Mouse (Mus musculus): ENCODE measurements around the gene Hid1. TPM values are rescaled to one million over a fixed set of nuclear protein-coding genes. Genes with fewer than 3 reads are reported as not detected.

Hid1 gene
- polyA plus RNA-seq, 1 experiment = 127 TPM

GRCm38 (mm10) chr11:115344967-115345366 is 22.6 kb downstream of the Hid1 start:
- Histone ChIP-seq H3K27ac (ENCODE audit: control insufficient read depth, insufficient read depth, low read length) (no peak overlapping the region), H3K36me3 (ENCODE audit: control insufficient read depth, insufficient read depth, low read length) (no peaks in the 10 kb centered on the region), H3K4me3 (ENCODE audit: control insufficient read depth, insufficient read depth, low read length) (no peak overlapping the region), H3K4me1 (replicated peaks; ENCODE audit: control insufficient read depth, insufficient read depth, low read length) (0 out of 2 replicates have a peak, but pooled peaks cover 2% of the 10 kb centered on the region), H3K27me3 (ENCODE audit: control insufficient read depth, insufficient read depth, low read length) (no peaks in the 10 kb centered on the region; the same call in 1 of the 2 replicates)
- no peak for DNase-seq
- WGBS = 19% methylated on average over 12 of the region's 12 CpGs
- TF ChIP-seq CTCF (IDR thresholded peaks at IDR 0.05; ENCODE audit: borderline replicate concordance, control insufficient read depth, extremely low read depth, insufficient read depth, low read length, poor library complexity) (no peak), POLR2A (IDR thresholded peaks at IDR 0.05; ENCODE audit: control insufficient read depth, extremely low read depth, insufficient read depth, low read length, poor library complexity) (no peak)

- H3K27me3 ChIP-seq (ENCODE audit: control insufficient read depth, insufficient read depth, low read length) = no peaks in the 10 kb centered on the region; the same call in 1 of the 2 replicates
- H3K4me3 ChIP-seq (ENCODE audit: control insufficient read depth, insufficient read depth, low read length) = no peak overlapping the region
- H3K4me1 ChIP-seq (replicated peaks; ENCODE audit: control insufficient read depth, insufficient read depth, low read length) = 0 out of 2 replicates have a peak, but pooled peaks cover 2% of the 10 kb centered on the region
- no peak for TF ChIP-seq CTCF (IDR thresholded peaks at IDR 0.05; ENCODE audit: borderline replicate concordance, control insufficient read depth, extremely low read depth, insufficient read depth, low read length, poor library complexity)
- no peak overlapping the region for H3K27ac ChIP-seq (ENCODE audit: control insufficient read depth, insufficient read depth, low read length)
- DNase-seq = no peak
- whole genome bisulfite sequencing = 74% methylated on average over 6 of the region's 6 CpGs
- no peaks in the 10 kb centered on the region for H3K36me3 ChIP-seq (ENCODE audit: control insufficient read depth, insufficient read depth, low read length)
These were observed 25.7 kb downstream of the Hid1 start for GRCm38 (mm10) chr11:115341866-115342265.

GRCm38 (mm10) chr11:115341246-115341645 is 26.3 kb downstream of the Hid1 start:
- 69% methylated on average over 2 of the region's 2 CpGs for WGBS
- Histone ChIP-seq H3K36me3 (ENCODE audit: control insufficient read depth, insufficient read depth, low read length) (no peaks in the 10 kb centered on the region), H3K27me3 (ENCODE audit: control insufficient read depth, insufficient read depth, low read length) (no peaks in the 10 kb centered on the region; the same call in 1 of the 2 replicates), H3K4me3 (ENCODE audit: control insufficient read depth, insufficient read depth, low read length) (no peak overlapping the region), H3K4me1 (replicated peaks; ENCODE audit: control insufficient read depth, insufficient read depth, low read length) (0 out of 2 replicates have a peak, but pooled peaks cover 2% of the 10 kb centered on the region), H3K27ac (ENCODE audit: control insufficient read depth, insufficient read depth, low read length) (no peak overlapping the region)
- TF ChIP-seq POLR2A (IDR thresholded peaks at IDR 0.05; ENCODE audit: control insufficient read depth, extremely low read depth, insufficient read depth, low read length, poor library complexity) = no peak
- no peak for TF ChIP-seq CTCF (IDR thresholded peaks at IDR 0.05; ENCODE audit: borderline replicate concordance, control insufficient read depth, extremely low read depth, insufficient read depth, low read length, poor library complexity)
- DNase-seq = no peak

GRCm38 (mm10) chr11:115337826-115338225 is 29.7 kb downstream of the Hid1 start:
- H3K4me1 ChIP-seq (replicated peaks; ENCODE audit: control insufficient read depth, insufficient read depth, low read length) = no peaks in the 10 kb centered on the region
- H3K27ac ChIP-seq (ENCODE audit: control insufficient read depth, insufficient read depth, low read length) = no peak overlapping the region
- H3K36me3 ChIP-seq (ENCODE audit: control insufficient read depth, insufficient read depth, low read length) = no peaks in the 10 kb centered on the region
- DNase-seq = no peak
- peaks cover 11% of the 10 kb centered on the region; the same call in 1 of the 2 replicates for H3K27me3 ChIP-seq (ENCODE audit: control insufficient read depth, insufficient read depth, low read length)
- WGBS = 90% methylated on average over 1 of the region's 1 CpGs
- no peak overlapping the region for H3K4me3 ChIP-seq (ENCODE audit: control insufficient read depth, insufficient read depth, low read length)
- TF ChIP-seq POLR2A (IDR thresholded peaks at IDR 0.05; ENCODE audit: control insufficient read depth, extremely low read depth, insufficient read depth, low read length, poor library complexity) (no peak), CTCF (IDR thresholded peaks at IDR 0.05; ENCODE audit: borderline replicate concordance, control insufficient read depth, extremely low read depth, insufficient read depth, low read length, poor library complexity) (no peak)

GRCm38 (mm10) chr11:115337350-115337749 is 30.2 kb downstream of the Hid1 start:
- Histone ChIP-seq H3K4me1 (replicated peaks; ENCODE audit: control insufficient read depth, insufficient read depth, low read length) (no peaks in the 10 kb centered on the region), H3K27me3 (ENCODE audit: control insufficient read depth, insufficient read depth, low read length) (peaks cover 12% of the 10 kb centered on the region; the same call in 1 of the 2 replicates), H3K36me3 (ENCODE audit: control insufficient read depth, insufficient read depth, low read length) (no peaks in the 10 kb centered on the region), H3K27ac (ENCODE audit: control insufficient read depth, insufficient read depth, low read length) (no peak overlapping the region), H3K4me3 (ENCODE audit: control insufficient read depth, insufficient read depth, low read length) (no peak overlapping the region)
- WGBS = 6% methylated on average over 3 of the region's 3 CpGs
- TF ChIP-seq CTCF (IDR thresholded peaks at IDR 0.05; ENCODE audit: borderline replicate concordance, control insufficient read depth, extremely low read depth, insufficient read depth, low read length, poor library complexity) (no peak), POLR2A (IDR thresholded peaks at IDR 0.05; ENCODE audit: control insufficient read depth, extremely low read depth, insufficient read depth, low read length, poor library complexity) (no peak)
- no peak for DNase-seq

GRCm38 (mm10) chr11:115336115-115336514 is 31.4 kb downstream of the Hid1 start:
- Histone ChIP-seq H3K4me3 (ENCODE audit: control insufficient read depth, insufficient read depth, low read length) (no peak overlapping the region), H3K27ac (ENCODE audit: control insufficient read depth, insufficient read depth, low read length) (no peak overlapping the region), H3K36me3 (ENCODE audit: control insufficient read depth, insufficient read depth, low read length) (no peaks in the 10 kb centered on the region), H3K4me1 (replicated peaks; ENCODE audit: control insufficient read depth, insufficient read depth, low read length) (no peaks in the 10 kb centered on the region), H3K27me3 (ENCODE audit: control insufficient read depth, insufficient read depth, low read length) (peaks cover 12% of the 10 kb centered on the region; the same call in 1 of the 2 replicates)
- no peak for DNase-seq
- WGBS = 22% methylated on average over 6 of the region's 6 CpGs
- TF ChIP-seq POLR2A (IDR thresholded peaks at IDR 0.05; ENCODE audit: control insufficient read depth, extremely low read depth, insufficient read depth, low read length, poor library complexity) = no peak
- TF ChIP-seq CTCF (IDR thresholded peaks at IDR 0.05; ENCODE audit: borderline replicate concordance, control insufficient read depth, extremely low read depth, insufficient read depth, low read length, poor library complexity) = no peak

GRCm38 (mm10) chr11:115335223-115335622 is 32.3 kb downstream of the Hid1 start:
- no peak for DNase-seq
- no peak overlapping the region for H3K4me3 ChIP-seq (ENCODE audit: control insufficient read depth, insufficient read depth, low read length)
- no peaks in the 10 kb centered on the region for H3K4me1 ChIP-seq (replicated peaks; ENCODE audit: control insufficient read depth, insufficient read depth, low read length)
- no peak overlapping the region for H3K27ac ChIP-seq (ENCODE audit: control insufficient read depth, insufficient read depth, low read length)
- no peaks in the 10 kb centered on the region for H3K36me3 ChIP-seq (ENCODE audit: control insufficient read depth, insufficient read depth, low read length)
- no peak for TF ChIP-seq CTCF (IDR thresholded peaks at IDR 0.05; ENCODE audit: borderline replicate concordance, control insufficient read depth, extremely low read depth, insufficient read depth, low read length, poor library complexity)
- TF ChIP-seq POLR2A (IDR thresholded peaks at IDR 0.05; ENCODE audit: control insufficient read depth, extremely low read depth, insufficient read depth, low read length, poor library complexity) = no peak
- 58% methylated on average over 12 of the region's 12 CpGs for WGBS
- H3K27me3 ChIP-seq (ENCODE audit: control insufficient read depth, insufficient read depth, low read length) = peaks cover 12% of the 10 kb centered on the region; the same call in 1 of the 2 replicates

Measured in thymus, adult 2 months (tissue).